Mouse (Mus musculus) thymus, postnatal 0 days (tissue): Measurements from ENCODE around the gene Pbx1. TPM values are rescaled to one million over a fixed set of nuclear protein-coding genes. Genes with fewer than 3 reads are reported as not detected.

Source experiments
- DNase-seq: peaks from one replicate; pipeline ENCODE4 v3.0.0-alpha.2; 2015; ENCODE audit warnings: low spot score
- polyA plus RNA-seq: library from polyadenylated mRNA; unstranded; fragments of >200 nt; fragmentation: Nextera tagmentation; extraction: Ambion mirVana; gene quantifications from 2 replicates; pipeline ENCODE4 v1.2.1, GENCODE M21; 2015

Pbx1 gene
- polyA plus RNA-seq, 1 experiment from 2014 or later, result 5.8 TPM

DNA sequence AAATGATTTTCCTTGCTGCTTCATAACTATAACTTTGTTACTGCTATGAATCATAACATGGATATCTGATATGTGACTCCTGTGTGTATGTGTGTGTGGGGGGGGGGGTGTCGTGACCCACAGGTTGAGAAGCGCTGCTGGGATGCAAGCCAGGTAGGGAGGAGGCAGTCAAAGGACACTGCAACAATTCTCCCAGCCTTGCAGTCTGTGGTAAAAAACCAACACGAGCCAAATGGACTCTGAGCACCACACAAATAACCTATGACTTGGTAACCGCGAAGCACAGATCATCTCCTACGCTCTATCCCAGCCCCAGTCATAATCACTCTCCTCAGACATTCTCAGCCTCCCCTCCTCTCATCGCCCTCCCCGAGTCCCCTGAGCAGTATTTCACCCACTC is 87.2 kb downstream of the Pbx1 start:
- no peak for DNase-seq

DNA sequence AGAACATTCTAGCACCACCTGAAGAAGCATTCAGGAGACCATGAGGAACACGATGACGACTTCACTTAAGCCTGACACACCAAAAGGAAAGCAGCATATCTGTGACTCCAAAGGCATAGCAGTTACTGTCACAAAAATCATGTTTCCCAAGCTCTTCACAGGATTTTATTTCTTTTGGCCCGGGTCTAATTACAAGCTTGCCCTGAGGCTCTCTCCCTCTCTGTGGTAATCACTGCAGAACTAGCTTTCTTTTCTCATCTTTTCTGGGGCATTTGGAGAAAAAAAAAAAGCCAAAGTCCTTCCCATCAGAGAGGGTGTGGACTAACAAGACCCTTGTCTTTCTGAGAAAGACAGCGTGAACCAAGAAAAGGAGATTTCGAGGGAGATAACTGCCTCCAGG is 87.8 kb downstream of the Pbx1 start:
- no peak for DNase-seq

DNA sequence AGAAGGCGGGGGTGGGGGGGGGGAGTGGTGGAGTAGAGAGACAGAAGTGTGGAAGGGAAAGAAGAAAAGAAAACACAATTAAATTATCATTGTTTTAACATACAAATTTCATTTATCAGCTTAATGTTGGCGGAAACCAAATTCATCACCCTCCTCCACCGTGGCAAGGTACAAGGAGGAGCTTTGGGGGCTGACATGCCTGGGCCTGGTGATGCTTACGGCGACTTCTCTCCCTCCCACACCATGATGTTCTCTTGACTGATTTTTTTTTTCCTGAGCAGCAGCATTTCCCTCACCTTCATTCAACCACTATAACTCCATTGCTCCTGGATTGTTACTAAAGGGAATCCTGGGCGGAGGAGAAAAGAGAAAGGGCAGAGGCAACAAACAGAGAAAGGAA is 89.8 kb downstream of the Pbx1 start:
- no peak for DNase-seq

DNA sequence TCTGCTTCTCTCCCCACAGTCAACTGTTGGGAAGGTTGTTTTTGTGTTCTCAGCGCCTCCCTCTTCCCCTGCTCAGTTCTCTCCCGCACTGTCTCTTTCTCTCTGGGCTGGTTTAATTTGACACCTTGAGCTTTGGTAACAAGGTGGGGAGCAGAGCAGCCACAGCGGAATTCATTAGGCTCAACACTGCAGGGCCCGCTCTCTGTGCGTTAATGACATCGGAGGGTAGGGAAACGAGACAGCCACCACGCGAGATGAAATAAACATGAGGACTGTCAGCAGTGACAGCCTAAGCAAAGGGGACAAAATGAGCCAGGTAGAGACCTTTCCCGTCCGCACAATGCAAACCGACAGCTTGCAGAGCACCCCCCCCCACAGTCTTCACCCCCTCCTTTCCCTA is 90.2 kb downstream of the Pbx1 start:
- no peak for DNase-seq

DNA sequence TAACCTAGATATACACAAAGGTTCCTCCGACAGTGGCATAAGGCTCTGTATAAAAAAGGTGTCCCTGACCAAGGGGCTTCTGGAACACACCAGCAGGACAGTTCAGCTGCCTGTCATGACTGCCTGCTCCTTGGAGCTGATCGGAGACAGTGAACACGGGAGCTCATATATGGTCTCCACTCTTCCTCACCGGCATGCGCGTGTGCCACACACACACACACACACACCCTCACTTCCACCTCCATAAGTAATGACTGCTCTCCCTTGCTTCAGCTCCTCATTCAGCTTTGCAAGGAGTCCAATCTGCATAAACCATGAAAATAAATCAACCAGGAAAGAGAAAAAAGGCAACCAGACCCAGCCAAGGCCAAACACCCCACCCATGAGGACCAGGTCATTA is 90.7 kb downstream of the Pbx1 start:
- no peak for DNase-seq

DNA sequence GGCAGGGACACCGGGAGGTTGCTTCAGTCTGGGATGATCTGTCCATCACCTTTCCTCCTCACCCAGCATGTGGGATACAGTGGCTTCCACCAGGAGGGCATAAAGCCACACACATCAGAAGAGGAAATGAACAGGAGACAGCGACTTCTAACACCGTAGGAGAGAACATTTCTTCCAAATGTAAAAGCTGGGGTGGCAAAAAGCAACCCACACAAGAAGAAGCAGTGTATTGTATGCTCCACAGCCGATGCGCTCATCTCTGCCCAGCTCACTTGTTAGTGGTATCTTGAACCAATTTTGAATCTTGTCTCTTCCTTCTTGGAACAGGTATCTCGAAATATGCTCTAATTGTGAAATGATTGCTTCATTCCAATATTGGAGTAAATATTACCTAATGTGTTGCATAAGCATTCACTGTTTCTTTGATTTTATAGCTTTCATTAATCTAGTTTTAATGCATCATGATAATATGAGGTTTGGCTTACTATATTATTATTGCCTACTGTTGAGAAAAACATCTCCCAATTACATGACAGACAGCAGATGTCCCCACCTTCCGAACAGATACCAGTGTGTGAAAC is 95.7 kb downstream of the Pbx1 start:
- DNase-seq, result no peak

DNA sequence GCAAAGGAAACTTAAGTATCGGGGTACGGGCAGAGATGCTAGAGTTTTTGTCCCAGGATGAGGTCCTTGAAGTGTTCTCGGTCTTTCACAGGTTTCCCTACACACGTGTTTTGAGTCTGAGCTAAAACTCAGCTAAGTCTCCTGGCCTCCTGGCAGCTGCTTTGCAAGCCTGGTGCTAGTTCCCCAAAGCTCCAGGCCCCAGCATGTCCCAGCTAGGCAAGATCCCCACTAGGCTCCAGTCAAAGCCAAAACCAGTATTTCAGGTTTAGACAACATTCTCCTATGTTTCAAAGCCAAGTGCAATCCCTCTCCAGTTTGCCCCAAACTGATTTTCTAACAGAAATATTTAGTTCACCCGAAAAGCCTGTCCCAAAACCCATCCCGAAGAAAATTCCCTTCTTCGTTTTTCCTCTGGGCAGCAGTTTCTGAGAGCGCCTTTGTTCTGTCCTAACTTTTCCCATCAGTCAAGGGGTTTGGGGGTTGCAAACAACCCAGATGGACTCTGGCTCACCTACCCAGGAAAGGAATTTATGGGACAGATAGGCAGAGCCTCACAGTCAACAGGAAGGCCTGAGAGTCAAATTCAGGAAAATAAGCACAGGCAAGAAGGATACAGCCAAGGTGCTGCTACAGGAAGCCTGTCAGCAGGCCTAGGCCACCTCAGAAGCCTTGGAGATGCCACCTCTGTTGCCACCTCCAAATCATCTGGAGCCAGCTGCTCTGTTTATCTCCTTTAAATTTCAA is 97.1 kb downstream of the Pbx1 start:
- DNase-seq, result no peak

DNA sequence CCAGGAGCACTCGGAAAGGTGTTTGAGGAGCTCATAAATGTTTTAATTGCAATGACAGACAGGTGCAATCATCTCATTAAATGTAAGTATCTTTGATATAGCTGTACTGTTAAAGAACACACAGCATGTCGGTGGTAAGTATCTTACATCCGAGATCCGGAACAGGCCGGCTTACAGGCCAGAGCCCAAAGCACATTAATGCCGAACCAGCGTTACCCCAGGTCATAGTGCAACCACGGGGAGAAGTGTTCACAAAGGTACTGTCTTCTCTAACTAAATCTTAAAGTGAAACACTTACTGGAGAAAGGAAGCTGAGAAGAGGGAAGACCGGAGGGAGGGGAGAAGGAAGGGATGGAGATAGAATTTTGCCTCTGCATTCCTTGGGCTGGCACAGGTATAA is 100.0 kb downstream of the Pbx1 start:
- no peak for DNase-seq

DNA sequence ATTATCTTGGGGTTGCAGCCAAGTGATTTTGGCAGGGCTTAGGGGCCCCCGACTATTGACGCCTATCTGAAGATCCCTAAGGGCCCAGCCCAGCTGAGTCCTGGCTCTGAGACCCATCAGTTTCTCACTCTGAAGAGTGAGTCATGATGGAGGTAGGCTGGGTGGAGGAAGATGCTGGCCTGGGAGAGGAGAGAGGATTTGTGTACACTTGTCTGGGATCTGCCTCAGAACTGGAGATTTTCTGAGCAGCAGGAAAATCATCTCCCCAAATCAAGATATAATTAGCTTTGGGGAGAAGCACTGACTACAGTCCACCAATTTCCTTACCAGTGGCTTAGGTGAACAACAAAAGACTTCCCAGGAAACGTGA is 103.8 kb downstream of the Pbx1 start:
- no peak for DNase-seq

DNA sequence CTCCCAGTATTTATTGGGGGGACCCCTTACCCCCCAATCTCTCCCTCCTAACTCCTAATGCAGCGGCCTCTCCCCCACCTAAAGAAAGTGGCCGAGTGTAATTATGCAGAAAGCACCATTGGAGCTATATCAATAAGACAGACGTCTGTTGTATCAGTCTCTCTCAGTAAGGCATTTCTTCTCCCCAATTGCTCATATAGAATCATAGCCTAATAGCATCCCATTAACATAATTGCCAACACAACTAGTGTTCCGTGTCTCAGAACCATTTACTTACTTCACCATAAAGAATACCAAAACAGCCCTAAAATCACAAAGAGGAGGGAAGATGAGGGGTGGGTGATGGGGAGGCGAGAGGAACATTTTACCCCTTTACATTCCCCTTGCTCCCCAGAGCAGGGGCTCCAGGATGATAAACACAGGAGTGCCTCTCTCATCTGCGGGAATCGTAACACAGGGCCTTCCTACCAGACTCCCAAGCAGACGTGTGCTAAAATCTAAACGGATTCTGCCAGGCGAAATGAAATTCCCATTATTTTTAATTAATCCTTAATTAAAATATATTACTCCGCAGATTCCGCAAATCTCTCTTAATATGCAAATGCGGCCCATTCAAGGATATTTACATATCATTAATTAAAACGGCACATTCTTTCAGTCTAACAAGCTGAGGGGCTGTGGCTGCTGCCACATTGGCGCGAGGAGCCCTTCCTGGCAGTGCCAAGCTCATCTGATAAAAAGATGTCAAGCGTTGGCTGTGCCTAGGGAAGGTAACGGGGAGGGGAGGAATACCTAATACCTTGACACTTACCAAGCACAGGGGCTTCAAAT is 104.5 kb downstream of the Pbx1 start:
- DNase-seq, result no peak

DNA sequence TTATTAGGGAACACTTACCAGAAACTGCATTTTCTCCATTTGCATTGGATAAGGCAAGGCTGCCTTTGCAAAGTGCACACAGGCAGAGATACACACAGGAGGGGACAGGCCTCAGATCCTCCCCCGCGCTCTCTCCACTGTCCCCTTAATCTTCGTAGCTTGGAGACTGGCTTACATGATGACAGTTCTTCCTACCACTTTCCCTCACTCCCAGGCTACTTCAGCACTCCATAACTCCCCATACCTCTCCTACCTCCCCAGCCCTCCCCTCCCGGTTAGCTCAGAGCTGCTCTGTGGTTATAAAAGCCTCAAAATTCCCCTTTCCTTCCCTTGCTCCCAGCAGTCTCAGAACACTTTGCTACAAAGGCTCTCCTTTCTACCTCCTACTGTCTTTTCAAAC is 106.3 kb downstream of the Pbx1 start:
- no peak for DNase-seq

DNA sequence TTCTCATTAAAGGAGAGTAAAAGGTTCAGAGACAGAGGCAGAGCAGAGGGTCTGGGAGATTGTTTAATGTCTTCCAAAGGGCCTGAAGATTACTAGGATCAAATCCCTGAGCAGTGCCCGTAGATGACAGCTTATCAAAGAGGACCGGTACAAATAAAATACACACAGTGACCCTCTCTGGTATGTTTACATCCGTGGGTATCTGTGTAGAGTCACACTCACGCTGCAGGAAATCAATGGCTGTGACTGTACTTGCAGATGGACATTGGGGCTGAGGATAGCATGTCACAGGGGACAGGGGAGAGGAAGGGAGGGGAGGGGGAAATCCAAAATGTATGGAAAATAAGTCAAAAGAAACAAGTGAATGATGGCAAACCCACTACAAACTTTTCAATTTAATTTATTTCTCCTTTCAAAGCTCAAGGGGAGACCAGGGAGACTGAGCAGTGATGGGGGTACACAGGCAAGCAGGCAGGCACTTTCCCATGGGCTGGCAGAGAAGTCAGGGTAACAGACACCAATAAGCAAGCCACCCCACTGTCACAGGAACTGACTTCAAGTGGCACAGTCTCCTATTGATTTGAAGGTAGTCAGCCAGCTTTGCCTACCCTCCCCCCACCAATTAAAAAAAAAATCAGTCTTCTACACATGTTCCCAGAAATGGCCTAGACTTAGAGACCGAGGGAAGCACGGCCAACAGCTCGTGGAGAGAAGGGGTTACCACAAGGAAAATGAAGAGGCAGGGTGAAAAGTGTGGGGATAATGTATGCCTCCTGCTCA is 107.6 kb downstream of the Pbx1 start:
- no peak for DNase-seq

DNA sequence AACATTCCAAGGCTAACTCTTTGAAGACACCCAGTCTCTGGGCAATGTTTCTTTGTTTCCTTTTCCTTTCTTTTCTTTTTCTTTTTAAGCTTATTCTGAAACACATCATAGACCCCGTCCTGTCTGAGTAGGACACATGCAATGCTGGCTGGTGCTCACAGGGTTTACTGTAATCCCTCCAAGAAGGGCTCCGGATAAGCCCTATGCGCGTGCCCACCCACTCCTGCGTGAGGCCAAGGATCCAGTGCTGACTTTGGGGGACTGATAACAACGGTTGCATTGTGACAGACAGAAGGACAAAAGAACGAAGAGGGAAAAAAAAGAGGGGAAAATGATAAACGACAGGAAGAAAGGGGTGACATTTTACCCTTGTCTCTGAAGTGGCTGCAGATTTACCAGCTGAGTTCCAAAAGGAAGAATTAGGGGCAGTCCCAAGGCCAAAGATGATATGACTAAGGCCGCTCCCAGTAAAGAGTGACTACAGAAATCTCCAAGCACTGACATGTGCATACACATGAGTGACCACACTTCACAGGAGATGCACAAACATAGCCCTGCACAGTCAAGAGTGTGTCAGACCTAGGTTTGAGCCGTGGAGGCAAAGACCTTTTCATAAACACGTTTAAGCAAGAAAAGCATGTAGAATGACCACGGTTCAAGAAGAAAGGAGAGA is 108.5 kb downstream of the Pbx1 start:
- no peak for DNase-seq

DNA sequence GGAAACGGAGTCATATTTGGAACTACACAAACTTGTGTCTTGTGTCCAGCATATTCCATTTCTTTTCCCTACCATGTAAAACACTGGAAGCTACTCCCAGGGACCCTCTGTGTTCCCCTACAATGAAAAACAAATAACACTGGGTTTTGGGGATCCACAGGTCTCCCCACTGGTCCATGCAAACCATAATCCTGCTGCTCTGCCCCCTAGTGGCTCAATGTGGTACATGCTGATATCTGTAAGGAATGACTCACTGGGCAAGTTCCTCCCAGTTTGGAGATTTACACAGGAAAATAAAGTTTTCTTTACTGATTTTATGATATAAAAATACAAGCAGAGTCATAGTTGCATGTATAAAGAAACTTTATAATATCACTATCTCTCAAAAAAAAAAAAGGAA is 109.2 kb downstream of the Pbx1 start:
- no peak for DNase-seq

DNA sequence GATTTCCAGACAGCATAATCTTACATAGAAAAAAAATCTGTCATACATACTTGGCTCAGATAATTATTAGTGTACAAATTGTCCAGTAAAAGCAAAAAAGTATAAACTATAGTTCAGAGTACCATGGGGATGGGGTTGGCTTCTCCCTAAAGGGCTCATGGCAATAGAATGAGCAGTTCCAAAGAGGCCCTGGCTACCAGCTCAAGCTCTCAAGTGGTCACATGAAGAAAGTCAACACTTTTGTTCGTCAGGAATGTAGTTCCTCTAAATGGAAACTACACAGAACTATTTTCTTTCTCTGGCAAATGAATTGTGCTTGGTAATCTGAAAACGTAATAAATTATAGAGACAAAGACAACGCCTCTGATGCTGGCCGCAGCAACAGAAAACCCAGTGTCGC is 112.4 kb downstream of the Pbx1 start:
- no peak for DNase-seq

DNA sequence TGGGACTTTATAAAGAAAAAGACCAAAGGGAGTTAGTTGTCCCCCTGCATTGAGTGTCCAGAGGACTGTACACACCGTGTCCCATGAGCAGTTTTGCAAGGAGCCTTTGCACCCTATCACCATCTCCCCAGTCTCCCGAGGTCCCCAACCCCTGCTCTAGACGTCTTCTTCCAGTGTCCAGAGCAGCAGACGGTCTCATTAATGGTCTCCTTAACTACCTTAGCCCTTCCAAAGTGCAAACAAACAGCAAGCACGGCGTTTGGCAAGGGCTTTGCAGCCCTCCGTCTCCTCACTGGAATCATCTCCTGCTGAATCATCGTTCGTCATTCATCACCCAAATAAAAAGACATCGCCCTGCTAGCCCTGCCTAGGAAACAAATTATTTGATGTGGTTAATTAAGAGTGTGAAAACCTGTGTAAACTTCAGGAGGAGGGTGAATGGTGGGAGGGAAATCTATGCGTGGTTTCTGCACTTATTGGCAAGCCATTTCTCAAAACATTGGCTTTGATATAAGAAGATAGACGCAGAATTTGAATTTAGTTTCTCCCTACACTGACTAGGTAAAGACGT is 113.1 kb downstream of the Pbx1 start:
- no peak for DNase-seq

DNA sequence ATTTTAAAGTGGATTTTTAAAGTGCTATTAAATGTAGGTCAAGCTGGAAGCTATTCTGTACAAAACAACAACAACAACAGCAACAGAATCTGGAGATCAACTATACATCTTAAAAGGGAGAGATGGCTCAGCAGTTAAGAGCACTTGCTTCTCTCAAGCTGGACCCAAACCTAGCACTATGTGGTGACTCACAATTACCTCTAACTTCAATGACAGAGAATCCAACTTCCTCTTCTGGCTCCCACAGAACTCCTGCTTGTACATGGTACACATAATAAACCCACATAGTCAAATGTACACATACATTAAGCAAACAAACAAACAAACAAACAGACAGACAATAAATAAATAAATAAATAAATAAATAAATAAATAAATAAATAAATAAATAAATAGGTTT is 118.3 kb downstream of the Pbx1 start:
- DNase-seq, result no peak

DNA sequence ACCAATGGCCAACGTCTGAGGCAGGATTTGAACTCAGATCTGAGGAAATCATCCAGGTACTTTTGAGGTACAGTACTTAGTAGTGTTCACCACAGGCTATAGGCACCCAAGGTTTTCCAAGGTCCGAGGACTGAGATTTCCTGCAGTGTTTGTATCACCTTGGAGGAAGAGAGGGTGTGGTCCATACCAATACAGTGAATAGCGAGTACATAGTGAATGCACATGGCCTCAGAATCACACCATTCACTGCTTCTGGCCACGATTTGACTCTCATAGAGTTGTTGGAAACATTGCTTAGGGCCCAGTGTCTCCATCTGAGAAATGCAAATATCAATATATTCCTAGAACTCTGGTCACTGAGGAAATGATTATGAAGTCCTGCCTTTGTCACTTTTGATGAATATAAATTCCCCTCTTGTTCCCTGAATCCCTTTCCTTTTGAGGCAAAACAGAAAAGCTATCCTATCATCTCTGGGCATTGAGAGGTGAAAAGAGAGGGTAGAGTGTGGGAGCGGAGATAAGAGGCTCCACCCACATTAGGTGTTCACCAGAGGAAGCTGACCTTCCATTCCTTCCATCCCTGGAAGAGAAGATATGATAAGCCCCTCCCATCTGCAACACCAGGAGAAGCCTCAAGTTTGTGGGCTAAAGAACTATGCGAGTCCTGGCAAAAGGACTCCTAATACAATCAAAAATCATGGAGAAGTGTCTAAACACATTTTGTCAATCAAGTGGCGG is 119.2 kb downstream of the Pbx1 start:
- no peak for DNase-seq

DNA sequence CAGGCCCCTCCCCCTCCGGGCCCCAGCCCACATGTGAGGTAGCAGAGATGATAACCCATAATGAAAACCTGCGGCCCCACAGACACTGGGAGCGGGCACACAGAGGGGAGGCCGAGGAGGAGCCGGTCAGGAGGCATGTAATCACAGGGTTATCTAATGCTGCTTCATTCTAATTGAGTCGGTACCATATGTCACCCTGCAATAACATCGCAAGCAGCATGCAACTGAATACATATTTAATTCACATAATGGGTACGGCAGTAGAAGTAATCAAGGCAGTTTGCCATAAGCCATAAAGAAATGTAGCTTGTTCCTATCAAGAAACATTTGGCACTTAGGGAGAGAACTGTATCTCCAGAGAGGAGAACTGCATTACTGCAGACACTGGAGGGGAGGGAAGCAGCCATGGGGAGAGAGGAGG is 123.0 kb downstream of the Pbx1 start:
- DNase-seq, result no peak
